Mouse (Mus musculus) urinary bladder, postnatal 10 days (tissue): ENCODE results near the gene Dennd4b.
"Not testable (repeated sequence)": the region's sequence is repeated elsewhere in the genome, so short reads cannot be mapped to it uniquely, and the experiment has no call there.

ENCODE experiments used
- DNase-seq: peaks from one replicate; pipeline ENCODE4 v3.0.0; 2022; ENCODE audit warnings: low spot score

Gene Dennd4b

GRCm38 (mm10) chr3:90265034-90265931 lies at the start of gene Dennd4b:
Gene Dennd4b (plus strand): TSS chr3:90265185.
- peak; percentile 85 for DNase-seq

DNA sequence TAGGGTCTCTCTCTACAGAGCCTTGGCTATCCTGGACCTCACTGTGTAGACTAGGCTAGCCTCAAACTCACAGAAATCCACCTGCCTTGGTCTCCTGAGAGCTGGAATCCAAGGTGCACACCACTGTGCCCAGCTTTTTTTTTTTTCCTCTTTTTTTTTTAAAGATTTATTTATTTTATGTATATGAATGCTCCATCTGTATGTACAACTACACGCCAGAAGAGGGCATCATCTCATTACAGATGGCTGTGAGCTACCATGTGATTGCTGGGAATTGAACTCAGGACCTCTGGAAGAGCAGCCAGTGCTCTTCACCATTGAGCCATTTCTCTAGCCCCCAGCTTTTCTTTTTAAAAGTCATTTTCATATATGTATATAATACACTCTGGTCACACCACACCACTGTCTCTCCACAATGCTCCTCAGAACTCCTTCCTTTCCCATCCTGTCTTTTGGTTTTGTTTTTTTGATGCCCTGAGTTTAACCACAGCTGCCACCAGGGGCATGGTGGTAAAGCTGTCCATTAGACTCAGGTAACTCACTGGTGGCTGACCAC lies 49.1 kb upstream of the Dennd4b start:
- DNase-seq = no peak

DNA sequence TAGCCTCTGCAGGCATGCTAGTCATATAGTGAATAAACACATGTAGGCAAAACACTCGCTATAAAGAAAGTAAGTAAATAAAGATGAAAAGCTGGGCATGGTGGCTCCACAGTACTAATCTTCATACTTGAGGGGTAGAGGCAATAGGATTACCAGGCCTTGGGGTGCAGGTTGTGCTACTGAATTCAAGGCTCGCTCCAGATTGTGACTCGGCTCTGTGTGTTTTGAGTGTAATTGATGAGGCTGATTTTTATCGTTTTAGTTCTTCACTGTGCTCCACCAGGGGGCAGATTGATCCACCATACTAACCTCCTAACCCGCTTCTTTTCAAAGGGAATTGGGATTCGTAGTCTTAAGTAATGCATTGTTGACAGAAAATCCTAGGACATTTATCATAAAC lies 44.9 kb upstream of the Dennd4b start:
- DNase-seq = no peak

- peak; percentile 54 for DNase-seq
Measured at GRCm38 (mm10) chr3:90220531-90220951, 44.4 kb upstream of the Dennd4b start.

- no peak for DNase-seq
Measured at GRCm38 (mm10) chr3:90221123-90221522, 43.9 kb upstream of the Dennd4b start.

GRCm38 (mm10) chr3:90222455-90222854 lies 42.5 kb upstream of the Dennd4b start:
- no peak for DNase-seq

DNA sequence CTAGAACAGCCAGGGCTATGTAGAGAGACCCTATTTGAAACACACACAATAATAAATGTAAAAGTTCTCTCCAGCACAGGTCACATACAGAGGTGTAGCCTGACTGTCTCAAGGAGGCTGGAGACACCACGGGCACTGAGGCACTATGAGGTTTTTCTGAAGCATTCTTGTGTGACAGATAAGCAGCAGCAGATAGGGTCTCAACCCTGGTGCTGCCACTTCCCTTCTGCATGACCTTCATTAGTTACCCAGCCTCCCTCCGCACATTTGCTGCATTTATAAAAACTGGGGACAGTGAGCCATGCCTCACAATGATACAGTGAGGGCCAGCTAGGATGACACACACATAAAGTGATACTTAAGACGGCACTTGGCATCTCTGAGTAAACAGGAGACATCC lies 42.0 kb upstream of the Dennd4b start:
- no peak for DNase-seq

- DNase-seq = no peak
Measured at GRCm38 (mm10) chr3:90224331-90224730, 40.7 kb upstream of the Dennd4b start.

DNA sequence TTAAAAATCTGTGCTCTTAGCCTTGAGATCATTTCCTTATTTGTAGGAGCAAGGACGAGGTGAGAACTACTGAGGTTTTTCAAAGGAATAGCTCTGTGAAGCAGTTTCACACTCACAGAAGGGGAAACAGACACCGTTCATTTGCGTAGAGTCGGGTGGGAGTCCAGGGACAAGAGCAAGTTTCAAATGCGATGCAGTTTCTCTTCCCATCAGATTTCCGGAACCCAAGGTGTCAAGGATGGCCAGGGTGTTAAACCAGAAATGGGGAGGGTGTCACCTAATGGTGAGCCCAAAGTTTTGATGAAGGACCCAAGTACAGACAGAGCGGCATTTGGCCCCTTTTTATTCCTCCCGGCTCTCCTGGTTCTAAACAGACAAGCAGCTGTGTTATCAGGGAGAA lies 33.9 kb upstream of the Dennd4b start:
- no peak for DNase-seq

- peak; percentile 74 for DNase-seq
Measured at GRCm38 (mm10) chr3:90231507-90232333, 33.3 kb upstream of the Dennd4b start, which contains the start of gene Jtb. Gene Jtb (plus strand): TSS chr3:90231597.

GRCm38 (mm10) chr3:90241251-90241650 lies 23.7 kb upstream of the Dennd4b start:
- DNase-seq = no peak

DNA sequence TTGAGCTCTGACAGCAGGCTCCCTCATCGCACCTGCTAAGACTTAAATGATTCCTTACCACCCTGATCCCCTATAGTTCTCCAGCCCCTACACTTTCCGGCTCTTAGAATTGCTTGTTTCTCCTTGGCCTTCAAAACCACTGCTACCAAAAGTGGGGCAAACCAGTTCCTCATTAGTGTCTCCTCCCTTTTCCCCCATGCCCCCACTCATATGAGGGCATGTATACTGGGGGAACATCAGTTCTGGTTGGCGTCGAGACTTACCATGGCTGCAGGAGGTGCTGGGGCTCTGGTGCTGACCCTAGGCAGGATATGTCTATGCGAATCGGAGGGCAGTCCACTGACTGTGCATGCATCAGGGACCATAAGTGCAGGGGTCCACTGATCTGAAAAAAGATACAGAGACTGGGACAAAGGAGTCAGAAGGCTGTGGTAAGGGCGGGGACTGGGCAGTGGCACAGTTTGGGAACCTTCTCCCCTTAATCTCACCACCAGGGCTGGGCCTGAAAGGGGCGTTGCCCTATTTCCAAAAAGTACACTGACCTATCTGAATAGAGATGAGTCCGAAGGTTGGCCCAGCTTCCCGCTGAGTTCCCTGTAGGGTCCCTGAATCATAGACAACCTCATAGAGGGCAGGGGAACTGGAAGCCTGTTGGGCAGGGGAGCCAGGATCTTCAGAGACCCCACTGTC lies 23.2 kb upstream of the Dennd4b start:
- no peak for DNase-seq

GRCm38 (mm10) chr3:90242984-90243775 lies 21.8 kb upstream of the Dennd4b start, which contains the start of gene Creb3l4:
Gene Creb3l4 (minus strand): TSS chr3:90243512.
- no peak for DNase-seq

DNA sequence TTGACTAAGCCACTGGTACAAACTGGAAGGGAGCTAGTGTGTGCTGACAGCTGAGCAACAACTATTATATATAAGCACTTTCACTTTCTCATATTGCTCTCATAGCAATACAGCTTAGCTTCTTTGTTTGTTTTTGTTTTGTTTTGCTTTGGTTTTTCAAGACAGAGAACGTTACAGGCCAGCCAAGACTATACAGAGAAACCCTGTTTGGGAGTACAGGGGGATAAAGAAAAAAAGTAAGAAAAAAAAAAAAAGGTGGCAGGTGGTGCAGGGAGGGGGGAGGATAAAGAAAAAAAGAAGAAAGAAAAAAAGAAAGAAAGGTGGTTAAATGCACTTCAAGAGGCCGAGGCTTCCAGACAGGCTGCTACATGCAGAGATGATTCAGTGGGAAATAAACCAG lies 19.6 kb upstream of the Dennd4b start:
- DNase-seq = no peak

DNA sequence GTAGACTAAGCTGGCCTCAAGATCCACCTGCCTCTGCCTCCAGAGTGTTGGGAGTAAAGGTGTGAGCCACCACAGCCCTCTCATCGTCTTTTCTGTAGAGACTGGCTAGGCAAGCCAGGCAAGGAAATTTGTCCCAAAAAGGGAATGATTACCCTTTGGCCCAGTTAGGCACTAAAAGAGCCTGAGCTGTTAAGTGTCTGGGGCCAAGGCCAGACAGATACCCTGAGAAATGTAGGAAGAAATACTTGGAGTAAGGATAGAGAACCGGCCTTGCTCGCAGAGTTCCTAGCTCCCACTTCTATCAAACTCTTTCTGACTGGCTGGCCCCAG lies 17.4 kb upstream of the Dennd4b start:
- DNase-seq = no peak

DNA sequence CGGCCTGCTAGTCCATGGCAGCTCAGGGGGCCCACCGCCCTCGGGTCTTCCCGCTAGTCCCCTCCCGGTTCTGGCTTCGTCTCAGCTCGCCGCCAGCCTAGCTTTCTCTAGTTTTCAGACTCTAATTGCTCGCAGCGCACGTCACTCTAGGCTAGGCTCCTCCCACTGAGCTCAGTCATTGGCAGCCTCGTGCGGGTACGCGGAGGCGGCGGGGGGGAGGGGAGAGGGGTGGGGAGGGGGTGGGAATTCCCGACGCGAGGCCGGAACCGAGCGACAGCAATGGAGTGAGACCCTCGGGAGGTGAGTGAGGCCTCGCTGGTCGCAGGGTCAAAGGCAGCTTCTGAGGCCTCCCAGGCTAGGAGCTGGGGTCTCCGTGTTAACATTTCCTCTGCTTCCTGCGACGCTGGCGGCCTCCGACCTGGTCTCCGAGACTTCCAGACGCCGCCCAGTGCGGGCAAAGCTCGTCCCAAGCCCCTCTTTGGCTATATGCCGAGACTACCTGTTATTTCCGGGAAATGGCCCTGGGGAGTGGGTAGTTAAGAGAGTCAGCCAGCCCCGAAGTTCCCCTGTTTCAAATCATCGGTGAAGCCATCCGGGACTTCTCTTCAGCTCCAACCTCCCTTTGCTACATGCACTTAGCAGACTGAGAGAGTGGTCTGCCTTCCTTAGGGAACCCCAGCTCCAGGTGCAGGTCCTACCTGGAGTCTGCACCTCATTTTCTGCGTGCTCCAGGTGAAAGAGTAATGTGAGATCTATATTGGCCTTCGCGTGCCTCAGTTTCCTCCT lies 16.8 kb upstream of the Dennd4b start, which contains the start of gene Slc39a1:
Slc39a1 (plus strand) TSS at position 213 of the 786 bp plus-strand sequence.
- DNase-seq = peak; percentile 71

DNA sequence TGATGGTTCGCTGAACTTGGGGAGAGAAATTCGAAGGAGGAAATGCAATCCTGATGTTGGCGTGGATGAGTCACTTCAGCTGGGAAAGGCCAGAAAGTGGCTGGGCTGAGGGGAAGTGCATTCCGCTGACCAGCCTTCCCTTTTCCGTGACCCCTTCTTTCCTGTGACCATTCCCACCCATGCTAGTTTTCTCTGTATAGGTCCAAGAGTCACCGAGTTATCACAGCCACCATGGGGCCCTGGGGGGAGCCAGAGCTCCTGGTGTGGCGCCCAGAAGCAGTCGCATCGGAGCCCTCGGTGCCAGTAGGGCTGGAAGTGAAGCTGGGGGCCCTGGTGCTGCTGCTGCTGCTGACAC lies 16.3 kb upstream of the Dennd4b start:
- DNase-seq = no peak

DNA sequence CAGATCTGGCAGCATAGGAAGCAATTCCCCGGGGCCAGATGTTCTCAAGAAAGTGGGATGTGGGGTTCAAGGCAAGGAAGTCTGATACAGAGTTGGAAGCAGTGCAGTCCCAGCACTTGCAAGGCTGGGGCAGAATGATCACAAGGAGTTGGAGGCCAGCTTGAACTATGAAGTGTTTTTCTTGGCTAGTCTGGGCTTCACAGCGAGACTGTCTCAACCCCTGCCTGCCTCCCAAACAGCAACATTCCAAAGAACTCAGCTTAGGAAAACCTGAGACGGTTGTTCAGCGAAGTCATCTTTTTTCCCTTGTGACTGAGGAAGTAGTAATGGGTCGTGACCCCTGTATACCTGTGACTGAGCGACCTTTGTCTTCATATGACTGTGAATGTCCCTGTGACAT lies 14.2 kb upstream of the Dennd4b start:
- DNase-seq = no peak

- not testable (repeated sequence) for DNase-seq
Measured at GRCm38 (mm10) chr3:90251731-90252226, 13.2 kb upstream of the Dennd4b start.

GRCm38 (mm10) chr3:90252659-90253058 lies 12.3 kb upstream of the Dennd4b start:
- not testable (repeated sequence) for DNase-seq
